Mouse (Mus musculus): ENCODE data around the gene Ylpm1. TPM values are rescaled to one million over a fixed set of nuclear protein-coding genes. Genes with fewer than 3 reads are reported as not detected.

Gene Ylpm1
- polyA plus RNA-seq, 1 experiment from 2014 or later = 37.2 TPM

Other genes with a start within 250 kb of the Ylpm1 start
- gene Npc2, start 223.2 kb upstream of the Ylpm1 start, polyA plus RNA-seq (2016; fragmentation: Nextera tagmentation; extraction: Ambion mirVana) = 62.7 and 66.0 TPM in 2 replicates
- 151 and 152 TPM in 2 replicates for gene Isca2, start 223.1 kb upstream of the Ylpm1 start, polyA plus RNA-seq (2016; fragmentation: Nextera tagmentation; extraction: Ambion mirVana)
- gene Ltbp2, start 119.8 kb upstream of the Ylpm1 start, polyA plus RNA-seq (2016; fragmentation: Nextera tagmentation; extraction: Ambion mirVana) = 0.10 TPM in 1 of 2 replicates, not detected in the other
- gene Fcf1, start 25.4 kb upstream of the Ylpm1 start, polyA plus RNA-seq (2016; fragmentation: Nextera tagmentation; extraction: Ambion mirVana) = 174 and 175 TPM in 2 replicates
- 18.5 and 18.7 TPM in 2 replicates for gene Arel1, start 25.4 kb upstream of the Ylpm1 start, polyA plus RNA-seq (2016; fragmentation: Nextera tagmentation; extraction: Ambion mirVana)
- 2.3 and 2.7 TPM in 2 replicates for gene Prox2, start 114.4 kb downstream of the Ylpm1 start, polyA plus RNA-seq (2016; fragmentation: Nextera tagmentation; extraction: Ambion mirVana)
- gene Dlst, start 114.5 kb downstream of the Ylpm1 start, polyA plus RNA-seq (2016; fragmentation: Nextera tagmentation; extraction: Ambion mirVana) = 113 and 122 TPM in 2 replicates
- 0.89 and 1.0 TPM in 2 replicates for gene Rps6kl1, start 154.9 kb downstream of the Ylpm1 start, polyA plus RNA-seq (2016; fragmentation: Nextera tagmentation; extraction: Ambion mirVana)
- gene Pgf, start 181.5 kb downstream of the Ylpm1 start, polyA plus RNA-seq (2016; fragmentation: Nextera tagmentation; extraction: Ambion mirVana) = 2.5 and 3.1 TPM in 2 replicates
- 123 and 129 TPM in 2 replicates for gene Eif2b2, start 223.2 kb downstream of the Ylpm1 start, polyA plus RNA-seq (2016; fragmentation: Nextera tagmentation; extraction: Ambion mirVana)

Measured in forebrain, embryonic 10.5 days (tissue).